Mouse (Mus musculus) cerebellum, adult 2 months (tissue): ENCODE measurements around the gene Vcam1.

Experiments
- CTCF ChIP-seq: fragments of 200-500 bp; IDR thresholded peaks from 2 replicates; pipeline ENCODE4 v1.5.1; 2011; ENCODE audit warnings: low read depth, mild to moderate bottlenecking, control low read depth, low read length, moderate library complexity, borderline replicate concordance; ENCODE audit not compliant: insufficient read depth
- POLR2A ChIP-seq: fragments of 200-500 bp; IDR thresholded peaks from 2 replicates; pipeline ENCODE4 v1.6.1; 2011; ENCODE audit warnings: low read length, control low read depth, borderline replicate concordance; ENCODE audit not compliant: insufficient read depth

DNA sequence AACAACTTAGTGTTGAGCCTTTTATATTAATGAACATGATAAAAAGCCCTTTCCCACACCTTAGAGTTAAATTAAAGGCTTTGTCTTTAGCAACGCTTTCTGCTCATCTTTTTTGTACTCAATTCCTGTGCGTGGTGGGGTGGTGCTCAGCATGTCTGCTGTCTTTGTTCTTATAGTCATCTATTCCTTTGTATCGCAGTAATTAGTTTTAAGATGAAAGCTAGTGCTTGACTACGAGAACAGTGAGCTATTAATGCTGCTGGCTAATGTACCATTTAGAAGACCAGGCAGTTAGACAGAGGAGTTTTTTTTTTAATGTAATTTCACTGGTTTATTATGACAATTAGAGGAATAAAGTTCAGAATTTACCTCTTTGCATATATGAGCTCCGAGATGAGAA, 69.2 kb downstream of the Vcam1 start:
- TF ChIP-seq POLR2A (no peak), CTCF (no peak)
